Mouse (Mus musculus): ENCODE measurements at regions not wholly inside any gene's neighbourhood (a gene's known extent, or its start where the extent isn't known, plus 50 kb on each side); places are given as distances from the start of the nearest gene placed in this dataset.

DNA sequence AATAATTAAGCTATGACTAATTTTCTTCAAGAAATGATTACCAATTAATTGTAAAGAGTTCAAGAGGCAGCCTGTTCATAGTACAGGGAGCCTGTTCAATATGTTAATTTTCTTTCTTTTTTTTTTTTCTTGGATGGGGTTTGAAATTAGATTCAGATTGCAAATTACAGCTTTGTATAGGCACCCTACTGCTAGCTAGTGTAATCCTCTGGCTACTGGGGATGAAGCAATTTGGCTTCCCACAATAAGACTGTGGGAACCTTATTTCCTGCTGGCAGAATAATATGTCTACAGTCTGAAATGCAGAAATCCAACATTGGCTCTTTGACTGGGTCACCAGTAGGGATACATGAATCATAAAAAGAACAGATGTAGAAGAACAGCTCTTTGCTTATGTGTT lies 177.4 kb upstream of the Ogfrl1 start:
- Histone ChIP-seq H3K9ac (replicated peaks; ENCODE audit: low read depth, low read length) (no peak overlapping the region), H3K4me1 (replicated peaks; ENCODE audit: control insufficient read depth, insufficient read depth, low read length) (peaks cover 11% of the 10 kb centered on the region; the same call in 1 of the 2 replicates), H3K27ac (ENCODE audit: low read length) (no peak overlapping the region), H3K27me3 (replicated peaks; ENCODE audit: control insufficient read depth, insufficient read depth, low read length) (no peaks in the 10 kb centered on the region), H3K36me3 (ENCODE audit: control insufficient read depth, insufficient read depth) (no peaks in the 10 kb centered on the region), H3K9me3 (ENCODE audit: control insufficient read depth, low read length) (no peaks in the 10 kb centered on the region), H3K4me2 (ENCODE audit: low read length) (no peak overlapping the region), H3K4me3 (replicated peaks; ENCODE audit: low read length) (no peak overlapping the region)
- ATAC-seq: peak; percentile 81

- Histone ChIP-seq H3K27me3 (replicated peaks; ENCODE audit: control insufficient read depth, insufficient read depth, low read length) (no peaks in the 10 kb centered on the region), H3K9ac (replicated peaks; ENCODE audit: low read depth, low read length) (no peak overlapping the region), H3K9me3 (ENCODE audit: control insufficient read depth, low read length) (no peaks in the 10 kb centered on the region), H3K36me3 (ENCODE audit: control insufficient read depth, insufficient read depth) (no peaks in the 10 kb centered on the region), H3K27ac (ENCODE audit: low read length) (no peak overlapping the region), H3K4me3 (replicated peaks; ENCODE audit: low read length) (no peak overlapping the region), H3K4me1 (replicated peaks; ENCODE audit: control insufficient read depth, insufficient read depth, low read length) (peaks cover 11% of the 10 kb centered on the region; the same call in 1 of the 2 replicates), H3K4me2 (ENCODE audit: low read length) (no peak overlapping the region)
- ATAC-seq: peak; percentile 36
- WGBS: 67% methylated on average over 2 of the region's 2 CpGs
These were observed 177.9 kb upstream of the Ogfrl1 start for GRCm38 (mm10) chr1:23575515-23575914.

GRCm38 (mm10) chr1:23576150-23576549 lies 178.6 kb upstream of the Ogfrl1 start:
- H3K27me3 ChIP-seq (replicated peaks; ENCODE audit: control insufficient read depth, insufficient read depth, low read length): no peaks in the 10 kb centered on the region
- H3K27ac ChIP-seq (ENCODE audit: low read length): peak overlapping the region; percentile 27
- H3K9ac ChIP-seq (replicated peaks; ENCODE audit: low read depth, low read length): no peak overlapping the region
- no peak overlapping the region for H3K4me3 ChIP-seq (replicated peaks; ENCODE audit: low read length)
- H3K4me2 ChIP-seq (ENCODE audit: low read length): no peak overlapping the region
- 39% methylated on average over 5 of the region's 5 CpGs for WGBS
- H3K36me3 ChIP-seq (ENCODE audit: control insufficient read depth, insufficient read depth): no peaks in the 10 kb centered on the region
- H3K9me3 ChIP-seq (ENCODE audit: control insufficient read depth, low read length): no peaks in the 10 kb centered on the region
- peak; percentile 83 for ATAC-seq
- peaks cover 11% of the 10 kb centered on the region; the same call in 1 of the 2 replicates for H3K4me1 ChIP-seq (replicated peaks; ENCODE audit: control insufficient read depth, insufficient read depth, low read length)

DNA sequence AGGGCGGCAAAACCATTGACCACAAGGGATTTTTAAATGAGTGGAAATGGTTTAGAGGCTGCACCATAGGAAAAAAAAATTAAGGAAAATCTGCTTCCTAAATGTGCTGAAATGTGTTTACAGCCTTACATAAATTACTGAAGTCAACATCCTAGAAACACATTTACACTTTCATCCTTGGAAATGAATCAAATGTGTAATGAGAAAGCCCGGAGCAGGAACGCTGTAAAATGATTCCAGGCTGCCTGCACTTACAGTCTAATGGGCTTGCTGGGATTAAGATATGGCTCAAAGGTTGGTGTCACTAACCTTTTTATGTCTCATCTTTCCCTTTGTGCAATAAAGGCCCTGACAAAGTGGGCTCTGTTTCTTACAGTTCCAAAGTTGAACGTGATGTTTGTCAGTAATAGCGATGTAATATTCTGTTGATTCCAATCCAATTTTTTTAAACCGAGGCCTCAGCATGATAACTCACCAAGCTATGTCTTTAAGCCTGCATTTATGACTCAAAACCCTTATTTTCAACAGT lies 172.1 kb upstream of the B3gat2 start:
- 69% methylated on average over 6 of the region's 6 CpGs for WGBS

GRCm38 (mm10) chr1:23602710-23603291 lies 158.8 kb upstream of the B3gat2 start:
- H3K27me3 ChIP-seq (replicated peaks; ENCODE audit: control insufficient read depth, insufficient read depth, low read length): no peaks in the 10 kb centered on the region
- no peak overlapping the region for H3K9ac ChIP-seq (replicated peaks; ENCODE audit: low read depth, low read length)
- H3K4me1 ChIP-seq (replicated peaks; ENCODE audit: control insufficient read depth, insufficient read depth, low read length): no peaks in the 10 kb centered on the region
- no peaks in the 10 kb centered on the region for H3K9me3 ChIP-seq (ENCODE audit: control insufficient read depth, low read length)
- H3K27ac ChIP-seq (ENCODE audit: low read length): no peak overlapping the region
- no peaks in the 10 kb centered on the region for H3K36me3 ChIP-seq (ENCODE audit: control insufficient read depth, insufficient read depth)
- no peak overlapping the region for H3K4me3 ChIP-seq (replicated peaks; ENCODE audit: low read length)
- WGBS: 91% methylated on average over 4 of the region's 4 CpGs
- no peak overlapping the region for H3K4me2 ChIP-seq (ENCODE audit: low read length)
- no peak for ATAC-seq

More for the DNA sequence above, 172.1 kb upstream of the B3gat2 start:
- no peaks in the 10 kb centered on the region for H3K27me3 ChIP-seq (replicated peaks; ENCODE audit: control insufficient read depth, insufficient read depth, low read length)
- H3K4me3 ChIP-seq (replicated peaks; ENCODE audit: low read length): no peak overlapping the region
- H3K9ac ChIP-seq (replicated peaks; ENCODE audit: low read depth, low read length): no peak overlapping the region
- no peaks in the 10 kb centered on the region for H3K36me3 ChIP-seq (ENCODE audit: control insufficient read depth, insufficient read depth)
- ATAC-seq: peak; percentile 52
- no peak overlapping the region for H3K27ac ChIP-seq (ENCODE audit: low read length)
- H3K4me1 ChIP-seq (replicated peaks; ENCODE audit: control insufficient read depth, insufficient read depth, low read length): no peaks in the 10 kb centered on the region
- H3K9me3 ChIP-seq (ENCODE audit: control insufficient read depth, low read length): no peaks in the 10 kb centered on the region
- H3K4me2 ChIP-seq (ENCODE audit: low read length): no peak overlapping the region

- Histone ChIP-seq H3K4me2 (ENCODE audit: low read length) (no peak overlapping the region), H3K9me3 (ENCODE audit: control insufficient read depth, low read length) (no peaks in the 10 kb centered on the region), H3K9ac (replicated peaks; ENCODE audit: low read depth, low read length) (no peak overlapping the region), H3K36me3 (ENCODE audit: control insufficient read depth, insufficient read depth) (no peaks in the 10 kb centered on the region), H3K27me3 (replicated peaks; ENCODE audit: control insufficient read depth, insufficient read depth, low read length) (no peaks in the 10 kb centered on the region), H3K4me1 (replicated peaks; ENCODE audit: control insufficient read depth, insufficient read depth, low read length) (no peaks in the 10 kb centered on the region), H3K27ac (ENCODE audit: low read length) (no peak overlapping the region), H3K4me3 (replicated peaks; ENCODE audit: low read length) (no peak overlapping the region)
- ATAC-seq: no peak
- 44% methylated on average over 4 of the region's 4 CpGs for WGBS
These were observed 132.2 kb upstream of the B3gat2 start for GRCm38 (mm10) chr1:23629366-23629765.

- Histone ChIP-seq H3K9ac (replicated peaks; ENCODE audit: low read depth, low read length) (no peak overlapping the region), H3K27ac (ENCODE audit: low read length) (no peak overlapping the region), H3K9me3 (ENCODE audit: control insufficient read depth, low read length) (no peaks in the 10 kb centered on the region), H3K4me2 (ENCODE audit: low read length) (no peak overlapping the region), H3K27me3 (replicated peaks; ENCODE audit: control insufficient read depth, insufficient read depth, low read length) (no peaks in the 10 kb centered on the region), H3K4me1 (replicated peaks; ENCODE audit: control insufficient read depth, insufficient read depth, low read length) (peaks cover 8% of the 10 kb centered on the region; the same call in 1 of the 2 replicates), H3K36me3 (ENCODE audit: control insufficient read depth, insufficient read depth) (no peaks in the 10 kb centered on the region), H3K4me3 (replicated peaks; ENCODE audit: low read length) (no peak overlapping the region)
- 90% methylated on average over 2 of the region's 2 CpGs for WGBS
- no peak for ATAC-seq
These were observed 116.5 kb upstream of the B3gat2 start for GRCm38 (mm10) chr1:23645093-23645492.

DNA sequence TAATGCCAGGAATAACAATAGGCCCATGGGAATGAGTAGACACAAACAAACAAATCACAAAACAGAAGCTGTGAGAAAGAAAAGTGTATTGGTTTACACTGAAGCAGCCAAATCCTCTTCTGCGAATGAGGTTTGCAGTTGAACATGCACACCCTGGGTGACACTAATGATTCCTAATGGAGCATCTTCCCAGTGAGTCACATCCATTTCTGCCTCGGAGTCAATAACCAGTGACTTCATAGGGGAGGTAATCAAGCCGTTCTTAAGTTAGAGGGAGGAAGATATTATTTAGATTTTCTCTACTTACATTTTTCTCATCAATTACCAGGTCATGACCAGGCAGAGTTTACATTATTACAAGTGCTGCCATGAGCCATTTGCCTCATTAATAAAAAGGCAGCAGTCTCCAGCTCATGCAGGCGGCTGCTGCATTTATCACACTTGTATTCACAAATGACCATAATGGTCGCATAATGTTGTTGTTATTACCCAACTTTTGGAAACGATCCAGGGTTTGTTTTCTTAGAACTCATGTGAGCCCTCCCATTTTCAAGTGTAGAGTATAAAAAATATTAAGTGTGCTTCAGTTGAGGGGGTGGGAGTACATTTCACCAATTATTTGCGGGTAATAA lies 112.6 kb upstream of the B3gat2 start:
- no peak for ATAC-seq
- H3K27me3 ChIP-seq (replicated peaks; ENCODE audit: control insufficient read depth, insufficient read depth, low read length): no peaks in the 10 kb centered on the region
- H3K9me3 ChIP-seq (ENCODE audit: control insufficient read depth, low read length): no peaks in the 10 kb centered on the region
- H3K27ac ChIP-seq (ENCODE audit: low read length): no peak overlapping the region
- H3K4me2 ChIP-seq (ENCODE audit: low read length): no peak overlapping the region
- H3K36me3 ChIP-seq (ENCODE audit: control insufficient read depth, insufficient read depth): no peaks in the 10 kb centered on the region
- no peak overlapping the region for H3K9ac ChIP-seq (replicated peaks; ENCODE audit: low read depth, low read length)
- peaks cover 8% of the 10 kb centered on the region; the same call in 1 of the 2 replicates for H3K4me1 ChIP-seq (replicated peaks; ENCODE audit: control insufficient read depth, insufficient read depth, low read length)
- H3K4me3 ChIP-seq (replicated peaks; ENCODE audit: low read length): no peak overlapping the region
- WGBS: 54% methylated on average over 7 of the region's 7 CpGs

DNA sequence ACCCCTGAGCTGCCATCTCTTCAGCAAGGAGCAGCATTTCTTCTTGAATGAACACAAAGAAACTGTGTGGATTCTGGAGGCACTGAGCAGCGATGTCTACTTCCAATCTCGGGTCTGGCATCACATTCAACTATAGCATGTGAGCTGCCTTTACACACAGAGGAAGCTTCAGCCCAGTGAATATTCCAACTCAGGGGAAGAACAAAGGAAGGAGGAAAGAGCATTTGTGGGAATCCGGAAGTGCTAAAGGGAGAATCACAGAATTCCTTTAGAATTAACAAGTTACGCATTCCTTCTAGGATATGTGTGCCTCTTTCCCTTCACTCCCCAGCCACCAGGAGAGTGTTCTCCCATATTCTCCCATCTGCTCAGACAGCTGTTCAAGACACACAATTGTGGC lies 111.7 kb upstream of the B3gat2 start:
- H3K4me3 ChIP-seq (replicated peaks; ENCODE audit: low read length): no peak overlapping the region
- no peak for ATAC-seq
- peaks cover 8% of the 10 kb centered on the region; the same call in 1 of the 2 replicates for H3K4me1 ChIP-seq (replicated peaks; ENCODE audit: control insufficient read depth, insufficient read depth, low read length)
- H3K4me2 ChIP-seq (ENCODE audit: low read length): no peak overlapping the region
- H3K27ac ChIP-seq (ENCODE audit: low read length): no peak overlapping the region
- no peaks in the 10 kb centered on the region for H3K27me3 ChIP-seq (replicated peaks; ENCODE audit: control insufficient read depth, insufficient read depth, low read length)
- no peaks in the 10 kb centered on the region for H3K36me3 ChIP-seq (ENCODE audit: control insufficient read depth, insufficient read depth)
- 62% methylated on average over 4 of the region's 4 CpGs for WGBS
- no peak overlapping the region for H3K9ac ChIP-seq (replicated peaks; ENCODE audit: low read depth, low read length)
- H3K9me3 ChIP-seq (ENCODE audit: control insufficient read depth, low read length): no peaks in the 10 kb centered on the region

Measured in forebrain, embryonic 16.5 days (tissue).